Mouse (Mus musculus) CD4-positive naive resting alpha-beta T cell, adult 76 days (primary cell): Measurements from ENCODE around the gene 9430007A20Rik. TPM values are rescaled to one million over a fixed set of nuclear protein-coding genes. Genes with fewer than 3 reads are reported as not detected.

ENCODE experiments used
- total RNA-seq: library from RNA; stranded (reverse); gene quantifications from one replicate; pipeline ENCODE4 v1.2.4, GENCODE M21; 2023

9430007A20Rik gene
- not detected for total RNA-seq

DNA sequence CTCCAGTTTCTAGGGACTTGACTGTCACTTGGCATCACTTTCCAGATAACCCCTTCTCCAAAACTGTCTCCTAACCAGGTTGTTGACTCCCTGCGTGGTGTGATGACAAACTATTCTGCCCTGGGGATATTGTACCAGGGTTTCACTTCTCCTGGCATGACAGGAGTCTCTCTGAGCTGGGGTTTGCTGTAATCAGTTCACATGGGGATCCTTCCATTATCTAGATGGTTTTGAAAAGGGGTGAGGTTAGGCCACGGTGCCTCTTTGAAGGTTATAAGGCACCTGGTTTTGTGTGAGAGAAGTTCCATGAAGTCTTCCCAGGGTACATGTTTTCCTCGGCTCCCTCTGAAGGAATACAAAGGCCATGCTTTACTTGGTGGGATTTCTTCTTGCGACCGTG lies at the start of gene 9430007A20Rik:
TSS of gene 9430007A20Rik (plus strand) at position 301 of the 400 bp plus-strand sequence.

DNA sequence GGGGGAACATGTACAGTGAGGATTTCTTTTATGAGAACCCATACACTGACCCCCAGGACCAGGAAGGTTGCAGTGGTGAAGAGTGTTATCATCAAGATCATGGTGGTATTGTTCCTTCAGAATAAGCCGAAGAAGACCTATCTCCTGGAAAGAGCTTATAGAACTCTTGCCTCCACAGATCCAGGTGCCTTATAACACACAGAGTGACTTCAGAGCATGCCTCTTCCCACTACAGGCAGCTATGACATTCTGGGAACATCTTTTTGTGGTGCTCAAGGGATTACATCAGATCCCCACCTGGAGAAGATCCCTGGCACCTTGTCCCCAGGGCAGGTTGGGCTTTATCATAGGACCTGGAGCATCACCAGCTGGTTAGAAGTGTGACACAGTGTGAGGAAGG lies 45.4 kb downstream of the 9430007A20Rik start, which contains the start of gene Gm13124:
TSS of gene Gm13124 (minus strand) at position 101 of the 400 bp plus-strand sequence.

Other genes with a start within 250 kb of the 9430007A20Rik start
- not detected for gene Pramel5, start 239.3 kb upstream of the 9430007A20Rik start, total RNA-seq
- not detected for gene Gm13128, start 189.6 kb upstream of the 9430007A20Rik start, total RNA-seq
- gene Gm13119, start 161.9 kb upstream of the 9430007A20Rik start, total RNA-seq: not detected
- gene Pramef20, start 141.9 kb upstream of the 9430007A20Rik start, total RNA-seq: not detected
- not detected for gene Pramef12, start 111.4 kb upstream of the 9430007A20Rik start, total RNA-seq
- not detected for gene 1700012P22Rik, start 81.0 kb upstream of the 9430007A20Rik start, total RNA-seq
- not detected for gene Gm9944, start 66.5 kb upstream of the 9430007A20Rik start, total RNA-seq
- not detected for gene Aadacl3, start 56.1 kb upstream of the 9430007A20Rik start, total RNA-seq
- not detected for gene Gm13124, start 45.3 kb downstream of the 9430007A20Rik start, total RNA-seq
- gene Aadacl4, start 93.9 kb downstream of the 9430007A20Rik start, total RNA-seq: not detected
- not detected for gene Gm436, start 166.5 kb downstream of the 9430007A20Rik start, total RNA-seq
- not detected for gene Gm13178, start 201.6 kb downstream of the 9430007A20Rik start, total RNA-seq